Mouse (Mus musculus) inflammation-experienced regulatory T-cells, adult 6 months (primary cell): ENCODE results near the gene Gm20388. TPM values are rescaled to one million over a fixed set of nuclear protein-coding genes. Genes with fewer than 3 reads are reported as not detected.

Source experiments
- ATAC-seq: one replicate; pipeline ENCODE4 v1.8.0; 2017
- polyA plus RNA-seq, 3 experiments: library from polyadenylated mRNA; unstranded; fragments of 100-300 nt; shearing (Covaris generic); gene quantifications; one replicate each; pipeline ENCODE4 v1.2.1; 2017

The Gm20388 gene
- polyA plus RNA-seq, 3 experiments from 2014 or later, result 10.8 to 14.1 (median 11.8) TPM

DNA sequence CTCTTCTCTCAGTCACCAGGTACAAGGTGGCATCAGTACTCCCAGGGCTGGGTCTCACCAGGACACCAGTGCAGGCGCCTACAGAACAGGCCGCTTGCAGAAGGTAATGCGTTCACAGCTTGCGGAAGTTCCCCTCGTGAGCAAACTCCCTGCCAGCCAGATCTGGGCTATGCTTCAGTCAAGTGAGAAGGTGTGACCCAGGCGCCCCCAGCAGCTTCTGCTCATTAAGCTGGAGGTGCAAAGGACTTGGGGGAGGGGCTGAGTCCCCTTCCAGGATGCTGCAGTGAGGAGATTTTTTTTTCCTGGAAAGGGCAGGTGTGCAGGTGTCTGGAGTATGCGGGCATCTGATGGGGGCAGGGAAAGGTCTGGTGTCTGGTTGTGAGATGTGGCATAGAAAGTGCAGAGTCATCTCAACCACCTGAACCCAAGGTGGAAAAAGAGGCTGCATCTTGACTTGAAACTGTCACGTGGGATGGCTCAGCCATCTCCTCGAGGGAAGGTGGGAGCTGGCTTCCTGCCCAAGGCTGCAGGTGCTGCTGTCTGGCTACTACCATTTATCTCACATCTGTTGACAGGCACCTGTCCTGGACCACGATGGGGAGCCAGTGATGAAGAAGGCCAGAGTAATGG is 2861.9 kb downstream of the Gm20388 start:
- peak; percentile 15 for ATAC-seq

DNA sequence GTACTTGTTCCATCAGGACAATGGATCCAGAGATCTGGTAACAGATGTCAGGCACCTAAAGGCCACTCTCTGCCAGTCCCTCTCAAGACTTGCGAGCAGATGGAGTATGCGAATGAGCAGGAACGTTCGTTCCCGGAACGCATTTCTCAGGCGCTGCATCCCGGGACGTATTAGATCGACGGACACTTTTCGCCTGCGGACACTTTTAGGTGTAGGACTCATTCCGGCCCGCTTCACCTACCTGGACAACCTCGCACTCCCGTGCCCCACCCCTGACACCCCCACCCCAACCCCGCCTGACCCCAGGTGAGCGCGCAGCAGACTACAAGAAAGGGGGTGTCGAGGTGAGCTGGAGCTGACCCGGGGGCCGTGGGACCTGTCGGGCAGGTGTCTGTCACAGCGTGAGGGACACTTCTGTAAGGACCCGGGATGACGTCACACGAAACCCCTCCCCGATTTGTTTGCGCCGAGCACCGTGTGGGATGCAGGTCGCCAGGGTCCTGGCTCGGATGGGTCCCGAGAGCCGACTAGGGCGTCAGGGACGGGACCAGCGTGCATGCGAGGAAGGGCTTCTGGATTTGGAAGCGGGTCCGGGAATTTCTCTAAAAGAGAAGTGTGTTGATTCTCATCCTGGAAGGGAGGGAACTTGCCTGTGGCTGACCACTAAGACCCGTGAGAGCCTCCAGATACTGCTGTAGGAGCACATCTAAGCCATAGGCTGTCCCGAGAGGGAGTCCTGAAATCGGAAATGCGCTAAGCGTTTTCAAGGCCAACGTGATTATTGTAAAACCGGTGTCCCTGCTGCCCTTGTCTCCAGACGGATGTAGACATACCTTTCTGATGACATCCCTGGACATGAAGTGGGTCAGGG is 2864.9 kb downstream of the Gm20388 start, which contains the start of gene Acsf3:
TSS of gene Acsf3 (plus strand) at position 202 of the 871 bp plus-strand sequence.
- ATAC-seq, result peak; percentile 35

DNA sequence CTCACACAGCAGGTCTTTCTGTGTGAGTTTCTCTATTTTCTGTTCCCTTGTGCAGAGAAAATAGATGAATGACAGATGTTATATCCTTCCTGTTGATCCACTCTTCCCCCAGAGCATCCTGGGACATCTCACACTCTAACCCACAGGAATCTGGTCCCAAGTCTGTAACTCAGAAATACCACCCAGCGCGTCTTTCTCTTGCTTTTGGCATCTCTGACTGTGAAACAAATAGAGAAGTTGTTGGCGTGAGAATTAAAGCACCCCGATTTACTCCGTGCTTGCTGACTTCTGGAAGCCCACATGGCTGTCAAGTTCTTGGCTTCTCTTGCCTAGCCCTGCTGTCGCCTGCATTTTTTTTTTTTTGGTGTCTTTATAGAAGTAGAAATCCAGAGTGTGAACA is 2867.1 kb downstream of the Gm20388 start:
- no peak for ATAC-seq

DNA sequence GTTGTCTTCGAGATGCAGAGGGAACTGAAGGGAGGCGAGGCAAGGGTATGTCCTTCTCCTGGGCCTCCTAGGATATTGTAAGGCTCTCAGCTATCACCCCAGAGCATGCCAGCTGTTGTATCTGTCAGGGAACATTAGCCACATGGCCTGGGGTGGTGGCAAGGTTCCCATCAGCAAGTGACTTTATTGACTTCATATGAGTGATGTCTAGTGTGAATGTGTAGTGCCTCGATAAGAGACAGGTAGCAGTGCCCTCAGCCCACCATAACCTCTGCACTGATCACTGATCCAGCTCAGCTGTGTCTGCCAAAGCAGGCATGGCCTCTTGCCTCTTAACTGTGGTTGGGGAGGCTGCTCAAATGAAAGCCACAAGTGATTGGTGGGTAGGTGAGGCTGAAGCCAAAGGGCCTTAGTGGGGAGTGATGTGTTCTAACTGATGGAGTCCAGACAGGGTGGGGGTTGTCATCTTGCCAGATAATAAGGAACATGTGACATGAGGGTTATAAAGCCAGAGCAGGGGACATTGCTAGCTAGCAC is 2868.1 kb downstream of the Gm20388 start:
- no peak for ATAC-seq

DNA sequence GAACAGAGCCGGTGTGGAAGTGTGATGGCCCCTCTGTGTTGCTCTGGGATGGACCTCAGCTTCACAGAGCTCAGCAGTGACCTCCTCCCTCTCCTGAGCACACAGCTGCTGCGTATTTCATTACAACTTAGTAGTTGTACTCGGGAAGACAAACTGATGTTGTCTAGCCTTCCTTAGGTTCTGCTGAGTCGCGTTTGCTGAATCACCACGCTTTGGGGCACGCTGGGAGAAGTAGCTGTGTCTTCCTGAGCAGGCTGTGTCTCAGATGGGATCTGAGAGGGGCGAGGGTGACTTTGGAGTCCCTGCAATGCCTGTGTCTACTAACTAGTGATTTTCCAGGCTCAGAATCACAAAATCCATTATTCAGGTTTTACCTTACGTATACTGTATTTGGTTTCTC is 2868.6 kb downstream of the Gm20388 start:
- no peak for ATAC-seq

DNA sequence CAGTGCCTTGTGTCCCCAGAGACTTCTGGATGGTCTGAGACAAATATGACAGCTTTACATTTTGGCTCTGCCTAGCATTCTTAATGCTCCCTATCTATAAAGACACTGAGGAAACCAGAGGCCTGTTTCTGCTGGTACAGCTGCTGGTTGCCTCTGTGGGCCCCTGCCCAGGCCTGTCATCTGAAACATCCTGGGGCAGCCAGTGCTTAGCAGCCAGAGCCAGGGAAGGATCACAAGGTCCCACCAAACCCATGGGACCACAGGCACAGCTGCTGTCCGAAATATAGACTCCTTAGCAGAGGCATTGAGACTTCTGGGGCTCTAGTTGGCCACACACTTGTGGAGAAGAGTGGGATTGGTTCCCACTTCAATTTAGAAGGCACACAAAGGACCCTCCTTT is 2874.1 kb downstream of the Gm20388 start:
- ATAC-seq, result no peak

DNA sequence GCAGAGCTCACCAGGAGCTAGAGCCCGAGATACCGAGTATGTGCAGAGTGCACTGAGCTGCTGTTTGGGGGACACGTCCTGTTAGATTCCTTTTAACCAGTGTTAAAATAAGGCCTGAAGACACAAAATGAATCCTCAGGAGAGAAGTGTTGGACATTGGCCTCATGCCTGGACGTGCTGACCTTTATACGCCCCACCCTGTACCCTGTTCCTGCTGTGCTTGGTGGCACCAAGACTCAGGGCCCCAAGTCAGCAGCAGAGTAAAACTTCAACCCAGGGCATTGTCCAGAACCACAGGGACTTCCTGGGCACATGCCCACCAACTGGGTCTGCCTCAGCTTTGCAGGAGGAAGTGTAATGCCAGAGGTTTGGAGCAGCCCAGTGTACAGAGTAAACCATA is 2879.2 kb downstream of the Gm20388 start:
- ATAC-seq, result no peak

DNA sequence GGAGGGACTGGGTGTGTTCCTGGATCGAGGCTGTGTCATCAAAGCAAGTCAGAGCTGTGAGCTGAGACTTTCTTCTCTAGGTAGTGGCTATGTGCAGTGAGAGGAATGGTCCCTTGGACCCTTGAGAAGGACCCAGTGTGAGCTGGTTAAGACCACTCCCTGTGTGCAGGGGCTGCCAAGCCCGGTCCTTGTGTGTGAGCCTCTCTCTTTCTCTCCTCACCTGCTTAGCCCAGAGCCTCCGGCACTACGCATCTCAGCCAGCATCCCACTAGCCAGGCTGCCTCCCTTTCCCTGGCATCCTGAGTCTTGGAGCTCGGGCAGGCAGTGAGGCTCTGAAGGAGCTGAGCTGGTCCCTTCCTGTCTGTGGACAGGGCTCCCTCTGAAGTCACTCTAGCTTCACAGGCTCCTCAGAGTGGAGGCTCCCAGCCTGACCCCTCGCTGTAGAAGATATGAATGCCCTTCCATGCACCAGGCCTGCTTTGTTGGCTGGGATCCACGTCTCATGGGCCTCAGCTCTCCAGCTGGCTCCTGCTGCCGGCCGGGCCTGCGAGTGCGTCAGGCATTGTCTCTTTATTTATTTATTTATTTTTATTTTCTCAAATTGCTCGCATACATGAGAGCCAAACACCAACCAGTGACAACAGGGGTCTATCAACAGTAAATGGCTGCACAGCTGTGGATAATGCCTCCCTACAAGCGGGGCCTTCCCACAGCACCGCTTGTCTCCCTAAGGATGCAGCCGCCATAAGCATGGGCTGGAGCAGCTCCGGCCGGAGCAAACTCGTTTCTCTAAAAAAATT is 2882.9 kb downstream of the Gm20388 start:
- ATAC-seq, result no peak

DNA sequence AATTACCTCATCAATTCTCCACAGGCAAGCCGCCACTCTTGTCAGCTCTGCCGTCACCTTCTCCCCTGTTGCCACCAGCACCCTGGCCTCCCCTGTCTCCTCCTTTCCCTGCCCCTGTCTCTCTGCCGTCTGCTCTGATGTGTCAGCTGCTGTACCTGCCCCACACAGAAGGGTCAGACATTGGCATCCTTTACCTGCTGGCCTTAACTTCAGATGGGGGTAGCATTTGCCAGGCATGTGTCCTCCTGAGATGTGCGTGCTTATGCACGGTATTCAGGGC is 2883.5 kb downstream of the Gm20388 start:
- ATAC-seq, result no peak

DNA sequence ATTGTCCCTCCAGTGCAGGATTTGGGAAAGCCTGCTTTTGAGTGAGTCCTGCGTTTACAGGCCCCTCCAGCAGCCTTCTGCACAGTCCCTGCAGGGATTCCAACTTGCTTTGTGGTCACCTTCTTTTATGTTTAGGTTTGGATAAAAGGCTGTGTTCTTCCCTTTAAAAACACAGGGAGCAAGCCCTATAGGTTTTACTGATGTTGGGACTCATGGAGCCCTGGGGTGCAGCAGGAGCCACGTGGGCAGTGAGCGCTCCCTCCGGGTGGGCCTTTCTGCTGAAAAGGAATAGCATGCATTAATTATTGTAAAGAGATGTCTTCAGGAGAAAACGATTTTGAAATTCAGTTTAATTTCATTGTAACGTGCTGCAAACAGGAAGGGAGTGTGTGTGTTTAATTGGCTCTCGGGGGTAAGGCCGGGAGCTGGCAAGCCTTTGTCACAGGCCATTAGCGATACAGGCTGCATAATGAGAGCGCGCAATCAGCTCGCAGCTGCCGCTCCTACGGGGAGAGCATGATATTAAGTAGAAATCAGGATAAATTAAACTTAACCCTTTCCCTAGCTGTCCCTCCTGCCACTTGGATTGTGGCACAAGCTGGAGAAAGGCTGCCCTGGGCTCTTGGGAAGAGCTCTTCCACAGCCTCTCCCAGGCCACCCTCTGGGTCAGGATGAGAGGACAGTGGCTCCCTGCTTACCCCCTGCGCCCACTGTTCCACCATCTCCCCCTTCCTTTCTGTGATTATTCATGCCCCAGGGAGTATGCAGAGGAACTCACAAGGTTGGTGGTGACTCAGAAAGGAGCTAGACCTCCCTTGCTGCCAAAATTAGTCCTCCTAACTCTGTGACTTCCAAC is 2893.5 kb downstream of the Gm20388 start:
- no peak for ATAC-seq

DNA sequence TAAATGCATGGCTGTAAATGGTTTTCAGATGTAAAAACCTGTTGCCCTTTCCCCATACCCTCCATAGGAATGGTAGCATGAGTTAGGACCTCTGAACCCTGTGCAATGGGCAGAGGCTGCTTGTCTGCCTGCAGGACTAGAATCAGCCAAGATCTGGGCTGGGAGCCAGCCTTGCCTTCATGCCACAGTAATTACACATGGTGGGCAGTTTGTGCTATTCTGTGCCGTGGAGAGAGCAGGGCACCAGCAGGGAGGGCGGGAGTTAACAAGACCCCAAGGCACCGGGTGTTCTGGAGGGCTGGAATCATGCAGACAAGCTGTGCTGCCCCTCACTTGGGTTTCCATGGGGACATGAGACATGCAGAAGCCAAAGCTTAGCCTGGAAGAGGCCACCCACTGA is 2894.7 kb downstream of the Gm20388 start:
- no peak for ATAC-seq

DNA sequence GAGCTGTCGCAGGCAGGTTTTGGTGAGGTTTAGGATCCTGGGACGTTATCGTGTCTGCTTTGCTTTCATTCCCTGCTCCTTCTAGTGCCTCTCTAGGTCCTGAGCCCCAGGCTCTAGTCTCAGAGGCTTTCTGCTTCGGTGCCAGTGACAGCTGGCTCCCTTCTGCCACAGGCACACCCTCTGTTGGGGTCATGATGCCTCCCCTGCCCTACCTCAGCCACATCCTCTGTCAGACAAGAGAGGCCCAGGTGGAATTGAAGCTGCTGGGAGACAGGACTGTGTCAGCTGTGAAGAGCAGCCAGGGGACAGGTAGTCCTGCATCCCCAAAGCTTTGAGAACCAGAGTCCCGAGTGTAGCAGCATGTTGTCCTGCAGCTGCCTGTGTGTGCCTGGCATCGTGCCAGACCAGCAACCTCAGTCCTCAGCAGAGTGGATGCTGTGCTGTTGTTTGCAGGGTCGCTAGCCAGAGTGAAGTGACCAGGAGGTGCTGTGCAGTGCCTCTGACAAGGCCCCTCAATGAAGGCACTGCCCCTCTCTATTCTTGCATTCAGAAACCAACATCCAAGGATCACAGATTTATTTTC is 2896.4 kb downstream of the Gm20388 start:
- no peak for ATAC-seq

DNA sequence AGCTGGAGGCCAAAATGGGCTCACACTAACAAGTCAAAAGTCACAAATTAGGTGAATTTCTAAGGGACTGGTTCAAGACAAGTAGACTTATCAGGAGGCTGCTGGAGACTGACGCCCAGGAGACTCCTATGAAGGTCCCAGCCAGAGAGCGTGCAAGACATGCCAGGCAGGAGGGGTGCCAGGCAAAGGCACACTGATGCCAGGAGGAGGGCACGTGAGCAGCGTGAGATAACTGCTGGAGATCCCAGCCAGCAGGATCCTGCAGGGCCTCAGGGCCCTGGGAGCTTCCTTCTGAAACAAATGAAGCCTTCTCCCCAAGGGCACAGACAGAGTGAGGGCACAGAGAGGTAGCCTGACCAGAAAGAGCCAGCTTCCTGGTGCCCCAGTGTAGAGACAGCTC is 2897.3 kb downstream of the Gm20388 start:
- ATAC-seq, result no peak

DNA sequence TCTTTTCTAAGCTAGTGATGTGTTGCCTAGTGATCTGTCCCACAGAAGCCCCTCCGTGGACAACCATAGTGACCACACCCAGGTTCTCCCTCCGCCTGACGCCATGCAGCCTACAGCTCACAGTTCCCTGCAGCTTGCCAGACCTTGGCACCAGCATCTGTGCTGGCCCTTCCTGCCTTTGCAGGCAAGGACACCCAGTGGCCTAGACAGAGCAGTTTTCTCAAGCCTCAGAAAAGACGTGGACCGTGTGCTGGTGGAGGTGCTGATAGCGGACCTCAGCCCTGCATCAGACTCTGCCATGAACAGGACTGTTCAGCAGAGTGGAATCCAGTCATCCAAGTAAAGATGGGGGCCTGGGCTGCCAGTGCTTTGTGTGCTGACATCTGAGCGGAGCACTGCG is 2899.7 kb downstream of the Gm20388 start:
- no peak for ATAC-seq

DNA sequence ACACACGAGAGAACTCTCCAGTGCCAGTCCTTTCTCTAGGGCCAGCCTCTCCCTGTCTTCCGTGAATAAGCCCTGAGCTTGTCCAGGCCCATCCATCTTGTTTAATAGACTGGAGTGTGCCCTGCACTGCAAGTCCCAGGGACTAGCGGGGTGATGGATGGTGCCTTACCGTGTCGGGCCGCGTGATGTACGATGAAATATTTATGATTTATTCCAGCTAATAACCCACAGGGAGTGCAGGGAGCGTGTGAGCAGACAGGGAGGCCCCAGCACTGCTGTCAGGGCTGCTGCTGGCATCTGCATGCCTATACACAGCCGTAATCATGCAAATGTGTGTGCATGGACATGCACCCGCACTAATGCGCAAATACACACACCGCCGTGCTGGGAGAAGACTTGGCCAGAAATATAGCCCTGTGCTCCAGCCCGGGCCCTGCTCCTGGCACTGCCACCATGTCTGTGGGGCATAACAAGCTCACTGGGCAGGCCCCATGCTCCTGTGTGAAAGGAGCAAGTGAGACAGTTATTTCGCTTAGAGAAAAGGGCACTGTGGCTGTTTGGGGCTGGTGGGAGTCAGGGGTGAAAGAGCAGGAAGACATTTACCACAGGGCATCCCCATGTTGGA is 2901.3 kb downstream of the Gm20388 start:
- ATAC-seq, result no peak

DNA sequence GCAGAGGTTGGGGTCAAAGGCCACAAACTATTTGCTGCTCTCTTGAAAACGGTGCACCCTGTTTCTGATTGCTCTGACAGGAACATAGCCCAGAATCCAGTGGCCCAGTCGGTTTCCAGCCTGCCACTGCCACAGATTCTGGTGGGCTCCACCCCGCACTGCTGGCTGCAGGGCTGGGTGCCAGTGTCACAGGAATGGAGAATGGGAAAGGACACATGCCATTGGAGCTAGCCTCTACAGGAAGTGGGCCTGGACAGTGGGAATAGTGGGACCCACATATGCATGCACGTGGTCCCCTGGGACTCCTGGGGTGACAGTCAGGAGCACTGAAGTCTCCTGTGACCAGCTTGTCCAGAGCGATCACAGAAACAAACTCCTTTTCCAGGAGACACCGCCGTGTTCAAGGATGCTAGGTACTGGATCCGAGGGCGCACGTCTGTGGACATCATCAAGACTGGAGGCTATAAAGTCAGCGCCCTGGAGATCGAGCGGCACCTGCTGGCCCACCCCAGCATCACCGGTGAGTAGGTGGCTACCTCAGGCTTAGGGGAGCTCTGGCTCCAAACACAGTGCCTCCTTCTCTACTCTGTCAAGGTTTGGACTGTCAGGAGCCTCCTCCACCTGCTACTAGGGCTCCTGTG is 2902.1 kb downstream of the Gm20388 start:
- no peak for ATAC-seq

DNA sequence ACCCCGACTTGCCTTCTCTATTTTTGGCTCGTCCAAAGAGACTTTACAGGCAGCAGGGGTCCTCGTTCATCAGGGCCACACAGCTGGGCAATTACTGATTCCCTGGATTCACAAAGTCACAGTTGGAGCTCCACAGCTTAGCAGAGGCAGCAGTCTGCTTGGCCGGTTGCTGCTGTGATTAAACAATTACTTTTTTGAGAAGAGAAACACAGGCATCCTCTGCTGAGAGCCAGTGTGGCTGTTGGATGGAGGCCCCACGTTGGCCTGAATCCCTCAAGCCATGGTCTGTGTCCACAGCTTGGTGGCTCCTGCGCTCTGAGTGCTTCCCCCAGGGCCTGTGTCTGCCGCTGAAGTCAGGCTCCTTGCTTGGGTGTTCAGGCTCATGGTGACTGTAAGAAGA is 2904.0 kb downstream of the Gm20388 start:
- no peak for ATAC-seq

DNA sequence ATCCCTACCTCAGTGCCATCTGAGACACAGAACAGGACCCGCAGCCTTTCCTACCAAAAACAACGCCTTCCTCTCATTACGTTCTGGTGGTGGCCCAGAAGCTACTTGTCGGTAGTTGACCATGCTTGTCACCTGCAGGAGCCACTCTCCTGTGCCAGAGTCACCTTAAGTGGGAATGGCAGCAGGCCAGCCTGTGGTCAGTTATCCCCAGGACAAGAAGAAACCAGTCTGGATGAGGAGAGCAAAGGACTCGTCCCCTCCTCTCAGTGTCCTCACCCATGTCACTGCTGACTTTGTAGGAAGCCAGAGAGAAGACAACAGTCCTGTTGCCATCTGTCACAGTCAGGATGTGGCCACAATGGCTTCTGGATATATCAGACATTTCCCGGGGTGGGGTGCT is 2906.3 kb downstream of the Gm20388 start:
- no peak for ATAC-seq

DNA sequence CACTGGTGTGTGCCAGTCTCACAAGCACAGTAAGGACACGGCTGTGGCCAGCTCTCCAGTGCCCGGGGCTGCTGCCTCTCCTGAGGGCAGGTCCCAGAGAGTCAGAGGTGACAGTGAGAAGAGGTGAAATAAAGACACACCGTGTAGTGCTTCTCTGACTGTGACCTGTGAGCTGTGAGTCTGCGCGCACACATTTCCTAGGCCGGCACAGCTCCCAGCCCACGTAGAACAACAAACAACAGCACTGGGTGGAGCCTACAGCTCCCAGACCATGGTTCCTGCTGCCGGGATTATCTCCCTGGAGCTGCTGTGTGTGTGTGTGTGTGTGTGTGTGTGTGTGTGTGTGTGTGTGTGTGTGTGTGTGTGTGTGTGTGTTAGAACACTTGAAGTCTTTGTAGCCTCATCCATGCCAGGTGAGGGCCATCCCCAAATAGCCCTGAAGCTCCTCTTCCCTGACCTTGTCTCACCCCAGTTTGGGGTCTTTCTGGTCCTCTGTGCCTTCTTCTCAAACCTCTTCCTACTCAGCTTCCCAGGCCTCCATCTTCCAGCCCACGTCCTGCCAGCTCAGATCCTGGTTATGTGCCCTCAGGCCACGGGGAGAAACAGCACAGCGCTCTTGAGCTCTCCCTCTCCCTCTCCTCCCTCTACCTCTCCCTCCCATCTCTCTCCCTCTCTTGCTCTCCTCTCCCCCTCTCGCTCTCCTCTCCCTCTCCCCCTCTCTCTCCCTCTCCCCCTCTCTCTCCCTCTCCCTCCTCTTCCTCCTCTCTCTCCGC is 2907.3 kb downstream of the Gm20388 start:
- ATAC-seq, result no peak

DNA sequence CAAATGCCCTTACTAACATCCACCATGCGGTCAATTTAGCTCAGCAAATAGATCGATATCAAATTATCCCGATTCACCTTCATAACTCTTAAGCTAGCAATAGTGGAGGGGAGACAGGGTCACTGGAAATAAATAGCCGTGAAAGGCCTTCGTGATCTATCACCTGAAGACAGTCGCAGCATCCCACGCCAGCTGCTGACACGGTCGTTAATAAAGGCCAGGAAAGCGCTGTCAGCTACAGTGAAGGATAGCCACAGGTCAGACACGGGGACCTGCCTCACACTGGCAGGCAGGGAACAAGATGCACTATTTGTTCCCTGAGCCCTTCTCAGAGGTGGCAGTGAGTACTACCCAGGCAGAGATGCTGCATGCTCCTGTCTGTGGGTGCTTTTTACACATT is 2909.1 kb downstream of the Gm20388 start:
- no peak for ATAC-seq
